Mouse (Mus musculus) Patski (cell line): ENCODE measurements around the gene A630076J17Rik. TPM values are rescaled to one million over a fixed set of nuclear protein-coding genes. Genes with fewer than 3 reads are reported as not detected.

Experiments
- ATAC-seq: fragments of 100-300 bp; one replicate; pipeline ENCODE4 v1.8.0; 2021
- CTCF ChIA-PET: fragments of 350-600 bp; sonication (Branson Sonifier 250); formaldehyde crosslinking; loops from one replicate; lab custom pipeline; 2022; ENCODE audit warnings: inconsistent platforms; lab: Charles Lee
- POLR2A ChIA-PET: fragments of 350-600 bp; sonication (Branson Sonifier 250); formaldehyde crosslinking; loops from one replicate; lab custom pipeline; 2022; ENCODE audit warnings: antibody characterized with exemption, inconsistent platforms; lab: Charles Lee
- DNase-seq: peaks from one replicate; pipeline ENCODE4 v3.0.0-alpha.2; 2011; ENCODE audit warnings: low read depth, low spot score
- H3K27me3 ChIP-seq: fragments of 371-371 bp; one replicate; pipeline ENCODE4 v1.5.1; 2021
- CTCF ChIP-seq: fragments of 100-300 bp; IDR thresholded peaks from one replicate; pipeline ENCODE4 v1.5.1; 2021
- in situ Hi-C: fragments of 300-500 bp; cut with MboI; formaldehyde crosslinking; loops from 3 replicates; pipeline ENCODE4 v1.11.1; 2018; ENCODE audit warnings: low pct_unique_long_range_greater_than_20kb, mixed read lengths
- polyA plus RNA-seq: library from polyadenylated mRNA; unstranded; gene quantifications from one replicate; pipeline ENCODE4 v1.2.3, GENCODE M21; 2021

The A630076J17Rik gene
- polyA plus RNA-seq, 1 experiment from 2014 or later: not detected

DNA sequence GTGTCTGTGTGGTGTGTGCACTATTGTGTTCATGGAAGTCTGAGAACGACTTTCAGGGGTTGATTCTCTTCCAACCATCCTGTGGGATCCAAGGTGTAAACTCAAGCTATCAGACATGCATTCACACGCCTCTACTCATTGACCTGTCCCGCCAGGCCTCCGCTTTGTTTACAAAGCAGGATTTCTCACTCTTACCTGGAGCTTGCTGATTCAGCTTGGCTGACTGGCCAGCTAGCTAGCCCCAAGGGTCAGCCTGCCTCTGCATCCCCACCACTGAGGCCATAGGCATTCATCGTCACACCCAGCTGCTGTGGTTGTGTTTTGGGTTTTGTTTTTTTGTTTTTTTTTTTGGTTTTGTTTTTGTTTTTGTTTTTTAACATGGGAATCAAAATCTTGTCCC lies 1.2 kb upstream of the A630076J17Rik start:
- in situ Hi-C loops: no loop called here
- DNase-seq (no peak), ATAC-seq (no peak)
- ChIA-PET POLR2A (interaction anchor here (0.7 to 0.9 kb wide), 2 partner anchors 197 to 248 kb away, joined by 3 to 7 read pairs; no protein-coding TSS in a partner anchor), CTCF (interaction anchor here (0.9 to 10.1 kb wide), 3 partner anchors 13 to 236 kb away, joined by 3 to 98 read pairs (median 23); no protein-coding TSS in a partner anchor)
- TF ChIP-seq CTCF: no peak
- peaks cover 12% of the 10 kb centered on the region for H3K27me3 ChIP-seq

DNA sequence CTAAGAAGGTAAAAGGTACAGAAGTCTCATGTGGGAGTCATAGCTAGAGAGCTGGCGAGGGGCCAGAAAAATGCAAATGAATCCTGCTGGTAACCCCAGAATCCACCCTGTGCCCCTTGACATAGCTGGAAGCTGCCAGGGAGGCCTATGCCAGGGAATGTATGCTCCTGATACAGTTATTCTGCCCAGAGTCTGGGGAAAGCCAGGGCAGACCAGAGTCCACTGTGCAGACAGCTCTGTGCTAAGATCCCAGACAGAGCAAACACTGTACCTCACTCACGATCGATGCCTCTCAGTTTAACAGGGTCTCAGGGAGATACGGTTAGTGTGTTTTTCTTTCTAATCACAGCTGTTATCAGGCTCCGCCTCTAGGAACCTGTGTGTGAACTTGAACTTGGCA lies 592 bp upstream of the A630076J17Rik start:
- DNase-seq (no peak), ATAC-seq (no peak)
- peaks cover 12% of the 10 kb centered on the region for H3K27me3 ChIP-seq
- POLR2A ChIA-PET: interaction anchor here (0.7 to 1.0 kb wide), 2 partner anchors 26 to 196 kb away, joined by 3 to 4 read pairs; no protein-coding TSS in a partner anchor
- TF ChIP-seq CTCF: no peak
- CTCF ChIA-PET: interaction anchor here (1.1 to 10.1 kb wide), 6 partner anchors 13 to 236 kb away, joined by 4 to 98 read pairs (median 5); partner anchors contain the start of gene Lamtor5
- in situ Hi-C loops: loop anchor here (5.0 to 10.0 kb wide), 3 partner anchors 42 to 345 kb away; no protein-coding TSS in a partner anchor

DNA sequence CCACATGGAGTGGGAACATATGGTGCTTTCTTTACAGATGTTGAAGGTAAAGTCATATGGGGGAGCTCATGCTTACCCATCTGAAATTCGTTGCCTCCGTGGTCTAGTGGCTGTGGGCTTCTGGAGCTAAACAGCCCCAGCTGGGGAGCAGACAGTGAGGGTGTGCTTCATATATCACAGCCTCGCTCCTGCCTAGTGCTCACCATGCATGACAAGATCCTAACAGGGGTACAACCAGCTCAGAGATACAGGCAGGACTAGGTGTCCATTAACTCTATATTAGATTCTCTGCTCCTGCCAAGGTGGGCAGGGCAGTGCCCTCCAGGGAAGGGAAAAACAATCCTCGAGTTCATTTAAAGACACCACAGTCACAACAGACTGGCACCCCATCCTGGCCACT lies 788 bp downstream of the A630076J17Rik start:
- peaks cover 9% of the 10 kb centered on the region for H3K27me3 ChIP-seq
- TF ChIP-seq CTCF: no peak
- ATAC-seq (no peak), DNase-seq (no peak)
- in situ Hi-C loops: loop anchor here (5.0 to 10.0 kb wide), 3 partner anchors 41 to 344 kb away; no protein-coding TSS in a partner anchor
- POLR2A ChIA-PET: no interaction called here
- CTCF ChIA-PET: interaction anchor here (1.1 to 10.1 kb wide), 7 partner anchors 12 to 234 kb away, joined by 3 to 98 read pairs (median 5); partner anchors contain the start of gene Lamtor5

DNA sequence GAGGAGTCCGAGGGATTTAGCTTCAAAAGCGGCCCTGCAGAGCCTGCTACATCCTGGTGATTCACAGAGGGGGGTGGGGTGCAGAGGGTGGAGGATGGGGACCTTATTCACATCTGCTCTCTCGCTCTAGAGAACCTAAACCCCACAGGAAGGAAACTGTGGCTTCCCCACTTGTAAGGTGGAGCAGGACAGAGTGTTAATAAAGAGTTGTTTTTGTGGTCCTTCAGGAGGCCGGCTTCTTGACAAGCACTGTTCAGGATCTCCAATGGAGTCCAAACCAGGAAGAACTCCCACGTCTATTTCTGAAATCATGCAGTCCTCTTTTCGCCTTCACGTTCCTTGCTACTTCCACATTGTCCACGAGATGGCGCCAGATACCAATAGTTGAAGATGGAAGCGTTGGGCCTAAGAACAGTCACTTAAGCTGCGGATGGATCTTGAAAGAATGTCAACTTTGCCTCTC lies 3.0 kb downstream of the A630076J17Rik start:
- peak; percentile 49 for DNase-seq
- ChIA-PET CTCF (interaction anchor here (0.7 to 10.1 kb wide), 8 partner anchors 13 to 238 kb away, joined by 3 to 98 read pairs (median 8); no protein-coding TSS in a partner anchor), POLR2A (interaction anchor here (0.7 kb wide), 1 partner anchor 560 kb away, joined by 3 read pairs; no protein-coding TSS in a partner anchor)
- peak; percentile 79 for ATAC-seq
- TF ChIP-seq CTCF: peak; percentile 97
- in situ Hi-C loops: loop anchor here (5.0 to 10.0 kb wide), 3 partner anchors 39 to 341 kb away; no protein-coding TSS in a partner anchor
- H3K27me3 ChIP-seq: peaks cover 6% of the 10 kb centered on the region

DNA sequence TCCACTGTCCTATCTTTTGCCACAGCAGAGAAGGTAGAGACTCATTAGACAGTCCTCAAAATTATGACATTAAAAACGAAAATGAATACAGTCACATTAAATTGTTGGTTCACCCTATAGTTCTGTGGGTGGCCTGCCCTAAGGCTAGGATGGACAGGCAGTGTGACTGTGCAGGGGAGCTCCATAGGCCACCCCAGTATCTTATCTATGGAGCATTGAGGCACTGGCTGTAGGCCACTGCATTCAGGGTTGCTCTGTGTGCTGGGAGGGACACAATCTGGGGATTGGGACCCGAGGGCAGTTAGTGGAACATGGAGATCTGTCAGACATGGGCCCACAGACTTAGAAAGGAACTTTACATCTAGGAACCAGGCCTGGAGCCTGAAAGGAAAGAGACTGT lies 3.5 kb downstream of the A630076J17Rik start:
- DNase-seq: no peak
- in situ Hi-C loops: loop anchor here (5.0 to 10.0 kb wide), 3 partner anchors 38 to 341 kb away; no protein-coding TSS in a partner anchor
- CTCF ChIA-PET: interaction anchor here (0.7 to 10.1 kb wide), 8 partner anchors 12 to 238 kb away, joined by 3 to 98 read pairs (median 8); no protein-coding TSS in a partner anchor
- TF ChIP-seq CTCF: no peak
- H3K27me3 ChIP-seq: peaks cover under 1% of the 10 kb centered on the region
- ATAC-seq: no peak
- POLR2A ChIA-PET: interaction anchor here (1.2 kb wide), 1 partner anchor 35 kb away, joined by 4 read pairs; no protein-coding TSS in a partner anchor

DNA sequence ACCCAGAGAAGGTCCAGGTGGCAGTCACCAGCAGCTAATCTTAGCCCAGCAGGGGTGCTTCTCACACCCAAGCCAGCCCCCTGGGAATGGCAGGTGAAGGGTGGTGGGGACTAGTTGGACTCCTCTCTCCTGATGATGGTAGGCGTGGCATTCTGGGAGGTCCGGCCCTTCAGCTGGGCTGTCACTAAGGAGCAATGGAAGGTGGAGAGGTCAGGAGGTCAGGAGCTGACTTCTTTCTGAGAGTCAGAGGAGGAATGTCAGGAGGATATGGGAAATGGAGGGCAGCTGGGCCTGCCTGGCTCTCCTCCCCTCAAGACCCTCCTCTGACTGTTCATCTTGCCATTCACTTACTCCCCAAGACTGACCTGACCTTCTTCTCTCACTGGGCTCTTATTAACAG lies 7.6 kb downstream of the A630076J17Rik start:
- ATAC-seq (no peak), DNase-seq (no peak)
- ChIA-PET CTCF (interaction anchor here (1.2 to 1.5 kb wide), 4 partner anchors 10 to 40 kb away, joined by 3 to 5 read pairs (median 3); partner anchors contain the start of gene Lamtor5), POLR2A (no interaction called here)
- in situ Hi-C loops: loop anchor here (10.0 kb wide), 1 partner anchor 337 kb away; no protein-coding TSS in a partner anchor
- no peak for TF ChIP-seq CTCF
- peaks cover 16% of the 10 kb centered on the region for H3K27me3 ChIP-seq

DNA sequence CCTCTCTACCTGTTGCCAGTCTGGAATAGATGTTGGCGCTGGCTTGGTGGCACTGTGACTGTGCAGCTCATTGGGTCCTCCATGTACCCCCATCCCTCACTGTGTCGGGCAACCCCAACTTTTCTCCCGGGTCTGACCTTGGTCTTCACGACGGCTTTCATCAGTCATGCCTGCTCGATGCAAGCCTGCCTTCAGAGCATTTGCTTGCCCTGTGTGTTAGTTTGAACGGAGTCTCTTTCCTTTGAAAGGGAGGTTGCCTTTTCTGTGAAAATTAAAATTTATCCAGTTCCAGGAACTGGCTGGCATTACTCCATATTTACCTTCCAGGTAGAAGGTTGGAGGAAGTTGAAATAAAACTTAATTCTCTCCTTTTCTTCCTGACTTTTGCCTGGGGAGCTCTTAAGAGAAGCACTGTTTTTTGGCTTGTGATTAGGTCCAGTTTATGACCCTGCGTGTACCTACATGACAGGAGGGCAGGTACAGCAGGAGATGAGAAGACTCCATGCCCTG lies 8.1 kb downstream of the A630076J17Rik start:
- ChIA-PET POLR2A (no interaction called here), CTCF (interaction anchor here (1.2 to 1.5 kb wide), 3 partner anchors 9 to 39 kb away, joined by 3 read pairs; partner anchors contain the start of gene Lamtor5)
- ATAC-seq (no peak), DNase-seq (no peak)
- peaks cover 21% of the 10 kb centered on the region for H3K27me3 ChIP-seq
- in situ Hi-C loops: loop anchor here (10.0 kb wide), 1 partner anchor 336 kb away; no protein-coding TSS in a partner anchor
- TF ChIP-seq CTCF: no peak

DNA sequence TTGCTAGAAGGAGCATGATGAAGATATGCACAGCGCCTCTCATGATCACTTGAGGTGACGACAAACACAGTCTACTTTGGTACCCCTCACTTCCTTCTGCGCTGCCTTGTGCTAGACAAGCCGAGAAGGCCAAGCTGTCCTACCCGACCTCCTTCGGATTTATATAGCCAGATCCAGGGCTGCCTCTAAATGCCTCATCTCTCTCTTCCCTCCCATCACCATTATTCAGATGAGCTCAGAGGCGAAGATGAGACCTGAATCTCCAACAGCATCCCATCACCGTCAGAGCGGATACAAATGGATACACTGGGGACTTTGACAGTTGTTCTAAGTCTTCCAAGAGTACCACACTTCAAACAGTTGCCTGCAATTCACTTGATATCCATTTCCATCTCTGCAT lies 9.2 kb downstream of the A630076J17Rik start, which contains the start of gene Prok1:
TSS of gene Prok1 (minus strand) at position 101 of the 400 bp plus-strand sequence.
- ChIA-PET POLR2A (no interaction called here), CTCF (no interaction called here)
- DNase-seq (no peak), ATAC-seq (no peak)
- TF ChIP-seq CTCF: no peak
- peaks cover 32% of the 10 kb centered on the region for H3K27me3 ChIP-seq
- in situ Hi-C loops: loop anchor here (10.0 kb wide), 1 partner anchor 335 kb away; no protein-coding TSS in a partner anchor

DNA sequence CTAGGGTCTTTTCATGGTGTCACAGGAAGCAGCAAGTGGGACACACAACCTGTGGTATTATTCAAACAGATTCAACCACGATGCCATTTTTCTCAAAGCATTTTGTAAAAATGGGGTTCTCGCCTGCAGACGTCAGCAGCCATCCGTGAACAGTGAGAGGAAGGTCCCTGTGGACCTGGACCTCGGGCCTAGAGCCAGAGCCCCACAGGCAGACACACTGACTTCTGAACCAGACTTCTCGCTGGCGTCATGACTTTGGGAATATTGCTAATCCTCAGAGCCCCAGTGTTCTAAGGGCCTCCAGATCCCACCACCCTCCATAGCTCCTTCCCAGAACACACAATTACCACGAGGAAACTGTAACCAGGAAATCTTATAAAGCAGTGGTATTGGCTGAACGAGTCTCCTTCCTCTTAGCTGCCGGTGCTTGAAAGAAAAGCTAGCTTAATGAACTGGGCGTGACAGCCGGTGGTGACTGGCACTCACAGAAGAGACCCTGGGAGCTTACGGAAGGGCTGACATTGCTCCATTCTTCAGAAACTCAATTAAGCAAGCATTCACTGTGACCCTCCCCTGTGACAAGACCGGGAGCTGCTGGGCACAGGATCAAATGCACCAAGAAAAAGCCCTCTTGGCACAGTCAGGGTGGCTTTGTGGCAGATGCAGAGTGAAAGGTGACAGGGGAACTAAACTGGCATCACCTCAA lies 11.1 kb downstream of the A630076J17Rik start:
- H3K27me3 ChIP-seq: peaks cover 37% of the 10 kb centered on the region
- DNase-seq: no peak
- ATAC-seq: no peak

DNA sequence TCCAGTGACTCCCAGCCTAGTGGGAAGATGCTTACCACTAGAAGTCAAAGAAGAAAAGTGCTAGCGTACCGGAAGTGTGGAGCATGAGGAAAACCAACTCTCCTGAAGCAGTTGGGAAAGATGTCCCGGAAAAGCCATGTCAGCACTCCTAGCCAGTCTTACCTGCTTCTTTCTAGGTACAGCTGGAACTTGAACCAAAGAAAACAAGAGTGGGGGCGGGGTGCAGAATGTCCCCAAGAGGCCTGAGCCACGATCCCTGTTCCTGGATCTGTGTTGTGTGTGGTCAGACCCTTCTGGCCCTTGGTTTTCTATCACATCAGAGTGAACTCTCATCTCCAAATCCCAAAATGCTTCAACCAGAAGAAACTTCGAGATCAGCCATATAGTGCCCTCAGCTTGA lies 16.5 kb downstream of the A630076J17Rik start:
- peaks cover 25% of the 10 kb centered on the region for H3K27me3 ChIP-seq
- no peak for TF ChIP-seq CTCF
- DNase-seq: no peak
- ChIA-PET POLR2A (no interaction called here), CTCF (interaction anchor here (1.1 kb wide), 1 partner anchor 13 kb away, joined by 3 read pairs; no protein-coding TSS in a partner anchor)
- in situ Hi-C loops: no loop called here
- ATAC-seq: no peak

More for the DNA sequence above, 11.1 kb downstream of the A630076J17Rik start:
- no peak for TF ChIP-seq CTCF
- in situ Hi-C loops: no loop called here
- POLR2A ChIA-PET: no interaction called here
- CTCF ChIA-PET: interaction anchor here (1.0 to 2.0 kb wide), 2 partner anchors 16 to 20 kb away, joined by 3 to 5 read pairs; no protein-coding TSS in a partner anchor
